Mouse (Mus musculus) brain, embryonic 14.5 days (tissue): ENCODE results near the gene Arhgap10.

Experiments used
- CTCF ChIP-seq: fragments of 200-500 bp; IDR thresholded peaks from 2 replicates; pipeline ENCODE4 v1.5.1; 2012; ENCODE audit warnings: inconsistent platforms, mild to moderate bottlenecking, moderate library complexity, borderline replicate concordance; ENCODE audit not compliant: insufficient read depth, insufficient read length; ENCODE audit errors: extremely low read depth
- POLR2A ChIP-seq: fragments of 200-500 bp; IDR thresholded peaks from 2 replicates; pipeline ENCODE4 v1.6.1; 2012; ENCODE audit warnings: mild to moderate bottlenecking, inconsistent platforms, borderline replicate concordance; ENCODE audit not compliant: poor library complexity, insufficient read depth, insufficient read length, severe bottlenecking; ENCODE audit errors: extremely low read depth

DNA sequence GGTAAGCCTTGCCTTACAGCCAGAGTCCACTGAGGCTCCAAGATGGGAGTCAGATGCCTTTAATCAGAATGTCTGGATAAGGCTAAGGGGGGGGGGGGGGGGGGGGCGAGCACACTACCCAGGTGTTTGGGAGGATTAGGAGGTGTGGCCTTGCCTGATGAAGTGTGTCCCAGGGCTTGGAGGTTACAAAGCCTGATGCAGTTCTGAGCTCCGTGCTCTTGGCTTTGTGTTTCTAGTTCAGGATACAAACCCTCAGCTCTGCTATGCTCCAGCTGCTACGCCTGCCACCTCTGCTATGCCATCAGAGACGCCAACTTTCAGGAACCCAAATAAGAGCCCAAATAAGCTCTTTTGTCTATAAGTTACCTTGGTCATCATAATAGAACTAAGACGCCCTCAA is 101.7 kb downstream of the Arhgap10 start:
- no peak for TF ChIP-seq POLR2A
- TF ChIP-seq CTCF: no peak
